15 mouse cellular contexts compared by ENCODE assay signal in genomic region chr19:41841105-41841750, GRCm38 (mm10).
"Had no signal": no experiment of that assay in that cellular context is flagged by ENCODE, and none has a peak within 500 bp of the region (broad histone marks: within the 10 kb centered on the region; RNA-seq: fewer than 3 reads in every experiment).

No protein-coding gene starts in this region.

- H3K27me3 ChIP-seq: liver, embryonic 15.5 days; neural tube, embryonic 13.5 days had no signal

- ATAC-seq: midbrain, embryonic 16.5 days had no signal

- H3K9ac ChIP-seq: liver, embryonic 15.5 days; lung, embryonic 14.5 days; midbrain, embryonic 12.5 days; neural tube, embryonic 13.5 days had no signal

- H3K4me3 ChIP-seq: liver, embryonic 15.5 days; midbrain, embryonic 12.5 days; neural tube, embryonic 13.5 days had no signal

- H3K4me2 ChIP-seq: liver, embryonic 15.5 days; lung, embryonic 14.5 days; midbrain, embryonic 12.5 days; neural tube, embryonic 13.5 days had no signal

- H3K9me3 ChIP-seq: liver, embryonic 15.5 days; midbrain, embryonic 12.5 days; neural tube, embryonic 13.5 days had no signal

- H3K27ac ChIP-seq: kidney, postnatal 0 days; liver, embryonic 15.5 days; midbrain, embryonic 12.5 days; neural tube, embryonic 13.5 days had no signal

- DNase-seq: kidney, adult 9 months; kidney, postnatal 36 days; layer of hippocampus, adult 9-11 months; left cerebral cortex, postnatal 4 days; lung, embryonic 14.5 days; lung, postnatal 10 days; lung, postnatal 4 days; retina, postnatal 1 day; right cerebral cortex, postnatal 4 days; thymus, postnatal 36 days had no signal

- H3K36me3 ChIP-seq: liver, embryonic 15.5 days; midbrain, embryonic 12.5 days; neural tube, embryonic 13.5 days had no signal
